Mouse (Mus musculus) myocyte (in vitro differentiated cells): ENCODE results near the gene Eya3.

Experiments used
- E2F4 ChIP-seq: IDR thresholded peaks from one replicate; pipeline ENCODE4 v1.6.1; 2011; ENCODE audit warnings: mild to moderate bottlenecking, control low read depth, moderate library complexity; ENCODE audit not compliant: insufficient read depth
- MAX ChIP-seq: IDR thresholded peaks from one replicate; pipeline ENCODE4 v1.6.1; 2011; ENCODE audit warnings: low read depth, mild to moderate bottlenecking, control low read depth
- MYOD1 ChIP-seq, 3 experiments: IDR thresholded peaks; one replicate each; pipeline ENCODE4 v1.6.1; 2011; ENCODE audit warnings: control low read depth in 2 of 3, low read depth in 2 of 3, mild to moderate bottlenecking in 2 of 3, moderate library complexity in 1 of 3; ENCODE audit not compliant: insufficient read length in 2 of 3, control insufficient read depth in 1 of 3
- MYOG ChIP-seq, 3 experiments: IDR thresholded peaks; one replicate each; pipeline ENCODE4 v1.6.1; 2011; ENCODE audit warnings: control low read depth in 2 of 3, low read depth in 2 of 3, mild to moderate bottlenecking in 2 of 3; ENCODE audit not compliant: insufficient read length in 2 of 3, control insufficient read depth in 1 of 3, insufficient read depth in 1 of 3
- POLR2A ChIP-seq: IDR thresholded peaks from one replicate; pipeline ENCODE4 v1.6.1; 2011; ENCODE audit warnings: low read depth, mild to moderate bottlenecking, control low read depth, moderate library complexity; ENCODE audit not compliant: insufficient read length
- POLR2AphosphoS2 ChIP-seq: IDR thresholded peaks from one replicate; pipeline ENCODE4 v1.6.1; 2011; ENCODE audit warnings: low read depth, control low read depth; ENCODE audit not compliant: insufficient read length
- TCF12 ChIP-seq: IDR thresholded peaks from one replicate; pipeline ENCODE4 v1.6.1; 2011; ENCODE audit warnings: mild to moderate bottlenecking, control low read depth; ENCODE audit not compliant: poor library complexity, insufficient read depth, severe bottlenecking
- USF1 ChIP-seq: IDR thresholded peaks from one replicate; pipeline ENCODE4 v1.6.1; 2011; ENCODE audit warnings: low read depth, mild to moderate bottlenecking, control low read depth, moderate library complexity

GRCm38 (mm10) chr4:132628830-132629229 lies 10.0 kb upstream of the Eya3 start:
- no peak for TF ChIP-seq USF1
- TF ChIP-seq MYOD1 (IDR thresholded peaks at IDR 0.05; ENCODE audit: control insufficient read depth in 1 of 3, insufficient read length in 2 of 3, low read depth in 2 of 3): peak in 2 of 3 experiments; percentile 20 to 54
- TF ChIP-seq POLR2A: no peak
- no peak for TF ChIP-seq POLR2AphosphoS2
- no peak for TF ChIP-seq MAX
- no peak for TF ChIP-seq TCF12
- no peak for TF ChIP-seq MYOG (IDR thresholded peaks at IDR 0.05; ENCODE audit: control insufficient read depth in 1 of 3, insufficient read depth in 1 of 3, insufficient read length in 2 of 3, low read depth in 2 of 3)
- TF ChIP-seq E2F4: no peak
